Mouse (Mus musculus): ENCODE results near the gene Ksr2.

Ksr2 gene

DNA sequence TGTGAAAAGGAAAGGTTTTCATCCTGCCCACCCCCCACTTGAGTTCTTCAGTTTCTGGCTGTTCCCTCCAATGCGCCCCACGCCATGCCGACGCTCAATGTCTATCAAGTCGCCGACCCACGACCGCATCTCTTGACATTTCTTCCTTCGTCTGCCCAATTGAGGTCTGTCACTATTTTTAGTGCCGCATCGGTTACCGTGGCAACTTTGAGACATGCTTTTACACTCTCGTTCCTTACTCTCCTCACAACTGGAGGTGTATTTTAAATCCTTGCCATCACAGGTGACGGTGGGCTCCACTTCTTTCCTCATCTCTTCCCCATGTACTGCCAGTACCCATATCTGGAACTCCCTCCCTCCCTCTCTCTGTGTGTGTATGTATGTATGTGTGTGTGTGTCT is 378.1 kb downstream of the Ksr2 start:
- DNase-seq (ENCODE audit: low spot score): no peak

DNA sequence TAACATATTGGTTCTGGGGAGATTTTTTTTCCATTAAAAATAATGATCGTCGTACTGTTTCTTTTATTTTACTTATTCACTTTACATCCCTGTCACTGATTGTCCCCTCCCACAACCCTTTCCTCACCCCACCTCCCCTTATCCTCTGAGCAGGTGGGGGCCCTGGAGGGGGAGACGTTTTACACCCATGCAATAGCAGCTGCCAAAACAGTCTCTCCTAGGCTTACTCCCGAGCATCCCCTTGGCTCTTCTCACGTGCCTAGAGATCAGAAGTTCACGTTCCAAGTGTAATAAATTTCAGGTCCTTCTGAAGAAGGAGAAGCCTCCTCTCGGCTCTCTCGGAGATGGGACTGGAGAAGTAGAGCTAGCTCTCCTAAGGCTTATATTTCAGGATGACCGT is 387.0 kb downstream of the Ksr2 start:
- no peak for DNase-seq (ENCODE audit: low spot score)

DNA sequence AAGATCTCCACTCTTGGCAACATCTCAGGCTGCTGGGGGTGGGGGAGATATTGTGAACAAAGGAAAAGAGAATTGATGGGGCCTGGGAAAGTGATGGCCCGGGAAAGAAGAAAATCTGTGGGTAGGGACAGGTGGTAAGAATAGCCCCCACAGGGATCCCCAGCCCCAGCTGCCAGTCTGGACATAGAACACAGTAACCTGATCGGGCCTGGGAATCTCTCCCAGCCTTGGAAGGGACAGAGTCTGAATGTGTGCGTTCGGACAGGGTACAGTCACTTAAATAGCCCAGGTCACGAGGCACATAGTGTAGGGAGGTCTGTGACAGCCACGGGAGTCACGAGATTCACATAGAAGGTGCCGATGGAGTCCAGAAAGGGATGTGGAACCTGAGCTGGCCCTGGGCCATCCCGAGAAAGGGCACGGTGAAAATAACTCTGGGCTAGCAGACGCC is 388.3 kb downstream of the Ksr2 start:
- no peak for DNase-seq (ENCODE audit: low spot score)

DNA sequence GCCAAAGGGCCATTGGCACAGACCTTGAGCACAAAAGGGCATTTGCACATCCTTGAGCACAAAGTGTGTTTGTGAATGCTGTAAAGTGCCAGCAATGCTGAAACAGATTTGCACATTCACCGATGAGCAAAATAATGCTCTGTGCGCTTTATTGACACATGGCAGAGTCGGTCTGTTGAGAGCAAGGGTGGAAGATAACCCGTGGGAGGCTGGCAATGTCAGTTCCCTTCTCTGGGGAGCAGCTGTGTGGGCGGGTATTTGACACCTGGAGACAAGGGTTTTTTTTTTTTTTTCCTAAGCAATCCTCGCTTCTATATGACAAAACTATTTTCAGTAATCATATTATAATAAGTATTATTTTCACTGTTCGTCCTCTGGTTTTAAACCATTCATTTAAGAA is 389.8 kb downstream of the Ksr2 start:
- no peak for DNase-seq (ENCODE audit: low spot score)

DNA sequence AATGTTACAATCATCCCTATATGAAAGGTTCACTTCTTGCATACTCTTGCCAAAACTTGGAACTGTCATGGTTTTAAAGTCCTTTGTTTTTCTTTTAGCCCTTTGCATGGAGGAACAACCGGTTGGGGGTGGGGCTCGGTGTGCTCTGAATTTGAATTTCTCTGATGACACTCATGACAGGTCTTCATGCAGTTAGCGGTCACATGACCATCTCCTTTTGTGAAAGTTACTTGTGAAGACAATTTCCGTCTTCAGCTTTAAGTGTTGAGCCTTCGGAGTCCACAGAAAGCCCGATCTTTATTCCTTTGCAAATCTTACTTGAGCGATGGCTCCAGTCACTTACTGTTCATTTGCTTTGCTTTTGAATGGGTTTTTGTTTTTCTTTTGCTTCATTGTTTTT is 397.1 kb downstream of the Ksr2 start:
- DNase-seq (ENCODE audit: low spot score): no peak

DNA sequence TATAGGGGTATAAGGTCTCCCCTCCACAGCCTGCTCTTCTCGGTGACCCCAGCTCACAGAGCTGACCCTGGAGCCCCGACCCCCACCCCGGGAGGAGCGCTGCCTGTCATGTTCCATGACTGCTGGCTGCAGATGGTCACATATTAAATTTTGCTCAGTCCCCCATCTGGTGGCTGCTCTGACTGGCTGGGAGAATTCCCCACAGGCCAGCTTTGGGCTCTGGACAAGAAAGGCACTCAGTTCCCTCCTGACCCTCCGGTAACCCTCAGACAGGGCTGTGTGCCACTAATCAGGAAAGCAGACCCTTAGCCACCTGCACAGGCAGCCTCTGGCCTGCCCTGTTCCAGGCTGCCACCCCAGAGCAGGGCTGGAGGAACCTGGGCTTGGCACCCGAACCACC is 405.0 kb downstream of the Ksr2 start:
- DNase-seq (ENCODE audit: low spot score): no peak

DNA sequence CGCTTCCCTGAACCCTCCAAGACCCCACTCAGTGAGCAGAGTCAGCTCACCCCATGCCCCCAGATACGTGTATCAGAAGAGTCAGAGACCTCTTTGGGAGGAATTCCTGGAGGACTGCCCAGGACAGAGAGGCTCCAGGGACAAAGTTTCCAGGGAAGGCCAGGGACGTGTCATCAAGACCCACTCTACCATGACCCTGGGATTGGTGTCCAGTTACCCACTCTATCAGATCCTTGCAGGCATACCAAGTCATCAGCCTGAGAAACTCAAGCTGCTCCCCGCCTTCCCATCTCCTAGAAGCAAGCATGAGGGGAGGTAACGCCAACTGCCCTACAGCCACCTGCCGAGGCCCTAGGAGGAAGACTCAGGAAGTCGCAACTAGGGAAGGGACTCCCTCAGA is 406.6 kb downstream of the Ksr2 start:
- no peak for DNase-seq (ENCODE audit: low spot score)

DNA sequence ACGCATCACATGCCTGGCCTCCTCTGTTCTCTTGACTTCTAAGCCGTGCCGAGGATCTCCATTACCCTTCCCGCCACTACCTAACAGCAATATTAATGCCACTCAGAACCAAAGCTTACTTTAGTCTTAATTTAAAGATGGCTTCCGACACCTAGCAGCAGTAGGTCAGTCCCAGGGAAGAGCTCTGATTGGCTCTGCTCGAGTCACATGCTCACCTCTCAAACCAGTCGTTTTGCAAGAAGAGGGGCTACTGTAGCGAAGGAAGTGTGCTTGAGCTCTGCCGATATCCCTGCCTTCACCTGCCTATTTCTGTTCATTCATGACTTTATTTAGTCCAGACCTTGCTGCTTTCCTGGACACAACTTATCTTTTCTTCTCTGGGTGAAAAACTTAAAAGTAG is 410.0 kb downstream of the Ksr2 start:
- DNase-seq (ENCODE audit: low spot score): no peak

DNA sequence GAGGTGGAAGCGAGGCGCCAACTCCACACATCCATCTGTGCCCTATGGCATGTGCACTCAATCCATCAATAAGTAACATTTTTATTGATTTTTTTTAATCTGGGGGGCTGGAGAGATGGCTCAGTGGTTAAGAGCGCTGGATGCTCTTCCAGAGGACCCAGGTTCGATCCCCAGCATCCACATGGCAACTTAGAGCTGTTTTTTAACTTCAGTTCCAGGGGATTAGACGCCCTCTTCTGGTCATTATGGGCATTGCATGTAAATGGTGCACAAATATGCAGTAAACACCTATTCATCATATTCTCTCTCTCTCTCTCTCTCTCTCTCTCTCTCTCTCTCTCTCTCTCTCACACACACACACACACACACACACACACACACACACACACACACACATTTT is 410.7 kb downstream of the Ksr2 start:
- no peak for DNase-seq (ENCODE audit: low spot score)

Data from ovary, postnatal 10 days (tissue).